Mouse (Mus musculus): Measurements from ENCODE around the gene Notch4.

DNA sequence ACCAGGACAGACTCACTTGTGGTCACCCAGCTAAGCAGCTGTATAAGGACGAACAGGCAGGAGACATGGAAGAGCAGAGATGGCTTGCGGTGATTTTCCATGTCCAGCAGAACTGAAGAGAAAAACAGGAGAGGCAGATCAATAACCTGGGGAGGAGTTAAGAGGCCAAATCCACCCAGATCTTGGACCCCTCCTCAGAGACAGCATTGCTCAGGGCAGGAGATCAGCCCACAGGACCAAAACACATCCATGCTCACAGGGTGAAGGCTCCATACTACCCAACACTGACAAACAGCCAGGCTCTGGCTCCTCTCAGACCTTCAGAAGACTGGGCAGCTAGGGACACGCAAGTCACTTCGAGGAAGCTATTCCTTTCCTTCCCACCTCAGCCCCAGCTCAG lies 46.8 kb upstream of the Notch4 start, which contains the start of gene Btnl6:
- TF ChIP-seq MAFK (IDR thresholded peaks at IDR 0.05; ENCODE audit: insufficient read depth, low read depth, low read length) (no peak), ZC3H11A (IDR thresholded peaks at IDR 0.05; ENCODE audit: borderline replicate concordance, low read depth, low read length) (no peak), HCFC1 (IDR thresholded peaks at IDR 0.05; ENCODE audit: borderline replicate concordance, insufficient read depth, low read length) (no peak)
